Mouse (Mus musculus): ENCODE results near the gene Dnm1.
A peak's percentile ranks its signal among the peaks of the same experiment; 100 is the strongest.
"Not testable (repeated sequence)": the region's sequence is repeated elsewhere in the genome, so short reads cannot be mapped to it uniquely, and the experiment has no call there.

Dnm1 gene

DNA sequence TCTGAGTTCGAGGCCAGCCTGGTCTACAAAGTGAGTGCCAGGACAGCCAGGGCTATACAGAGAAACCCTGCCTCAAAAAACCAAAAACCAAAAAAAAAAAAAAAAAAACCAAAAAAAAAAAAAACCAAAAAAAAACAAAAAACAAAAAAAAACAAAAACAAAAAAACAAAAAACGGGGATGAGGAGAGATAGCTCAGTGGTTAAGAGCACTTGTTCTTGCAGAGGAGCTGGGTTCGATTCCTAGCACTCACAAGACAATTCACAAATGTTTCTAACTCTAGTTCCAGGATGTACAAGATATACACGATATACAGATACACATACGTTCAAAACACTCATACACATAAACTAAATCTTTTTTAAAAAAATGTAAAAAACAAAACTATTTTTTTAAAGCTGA lies 9.1 kb upstream of the Dnm1 start:
- DNase-seq (ENCODE audit: low read depth, low spot score): not testable (repeated sequence)

DNA sequence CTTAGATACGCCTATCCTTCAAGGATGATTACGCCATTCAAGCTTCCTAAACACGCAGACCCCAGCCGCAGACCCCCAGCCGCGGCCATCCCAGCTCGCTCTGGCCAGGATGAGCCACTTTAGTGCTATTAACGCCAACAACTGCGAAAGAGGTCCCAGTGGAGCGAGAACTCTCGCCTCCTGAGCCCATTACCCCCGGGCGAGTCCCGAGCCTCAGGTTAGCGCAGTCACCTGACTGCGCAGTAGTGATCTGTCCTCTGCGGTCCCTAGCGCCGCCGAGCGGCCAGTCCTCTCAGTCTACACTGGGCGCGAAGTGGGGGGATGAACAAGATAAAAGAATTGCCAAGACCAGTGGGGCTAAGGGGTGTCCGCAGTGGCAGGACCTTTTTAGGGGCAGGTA lies 8.3 kb upstream of the Dnm1 start:
- peak; percentile 66 for DNase-seq (ENCODE audit: low read depth, low spot score)

DNA sequence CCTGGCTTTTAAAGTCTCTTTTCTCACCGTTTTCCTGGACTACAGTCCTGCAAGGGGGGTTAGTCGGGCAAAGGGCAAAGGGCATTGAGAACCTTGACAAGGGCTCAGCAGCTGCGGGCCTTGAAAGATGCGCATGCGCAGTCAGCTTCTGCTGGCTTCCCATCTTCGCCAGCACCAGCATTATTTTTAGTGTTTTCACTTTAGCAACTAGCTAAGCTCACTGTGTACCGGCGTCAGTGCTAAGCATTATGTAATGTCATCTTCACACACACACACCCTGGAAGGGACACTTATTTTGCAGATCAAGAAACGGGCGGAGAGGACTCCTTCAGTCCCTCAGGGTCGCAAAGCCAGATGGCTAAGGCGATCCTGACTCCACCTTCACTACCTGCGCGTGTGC lies 7.6 kb upstream of the Dnm1 start:
- peak; percentile 71 for DNase-seq (ENCODE audit: low read depth, low spot score)

DNA sequence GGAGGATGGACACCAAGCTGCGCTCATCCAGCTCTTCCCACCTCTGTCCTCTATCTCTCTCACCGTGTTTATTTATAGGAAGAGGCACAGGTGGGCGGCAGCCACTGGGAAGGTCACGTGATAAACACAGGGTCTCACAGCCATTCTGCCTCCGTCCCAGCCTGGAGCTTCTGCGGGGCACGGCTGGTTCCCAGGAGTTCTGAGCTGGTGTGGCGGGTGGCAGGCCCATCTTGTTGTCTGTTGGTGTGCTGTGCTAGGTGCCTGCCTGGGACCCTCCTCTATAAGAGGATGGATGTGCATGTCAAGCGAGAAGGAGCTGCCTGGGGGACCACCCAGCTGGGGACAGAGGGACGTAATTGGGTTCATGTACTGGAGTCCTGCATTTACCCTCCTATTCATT lies 5.2 kb upstream of the Dnm1 start:
- no peak for DNase-seq (ENCODE audit: low read depth, low spot score)

DNA sequence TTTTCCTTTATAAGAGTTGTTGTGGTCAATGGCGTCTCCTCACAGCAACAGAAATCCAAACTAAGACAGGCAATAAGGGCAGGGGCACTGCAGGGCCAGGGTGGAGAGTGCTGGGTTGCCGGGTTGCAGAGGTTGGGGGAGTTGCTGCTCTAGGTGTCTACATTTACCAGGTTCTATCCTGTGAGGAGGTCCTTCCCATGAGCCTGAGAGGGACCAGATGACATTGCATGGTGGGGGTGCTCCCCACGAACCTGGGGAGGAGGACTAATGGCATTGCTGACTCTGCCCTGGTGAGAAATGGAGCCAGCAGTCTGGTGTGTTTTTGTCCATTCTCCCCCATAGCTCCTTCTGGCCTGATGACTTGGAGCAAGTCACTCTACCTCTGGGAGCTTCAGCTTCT lies 4.6 kb upstream of the Dnm1 start:
- no peak for DNase-seq (ENCODE audit: low read depth, low spot score)

DNA sequence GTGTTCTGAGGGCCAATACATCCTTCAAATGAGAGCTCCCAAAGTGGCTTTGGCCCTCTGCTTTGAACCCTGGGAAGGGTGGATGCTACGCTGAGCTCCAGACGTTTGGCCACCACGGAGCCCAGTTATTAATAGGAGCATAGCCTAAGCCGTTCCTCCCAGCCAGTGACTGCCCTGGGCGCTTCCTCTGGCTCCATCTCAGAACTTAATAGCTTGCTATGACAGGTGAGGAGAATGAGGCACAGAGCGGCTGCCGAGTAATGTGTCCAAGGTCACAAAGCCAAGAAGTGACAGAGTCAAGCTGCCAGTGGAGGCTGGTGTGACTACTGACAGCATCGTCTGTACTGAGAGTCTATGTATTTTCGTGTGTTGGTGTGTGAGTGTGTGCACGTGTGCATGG lies 3.1 kb upstream of the Dnm1 start:
- no peak for DNase-seq (ENCODE audit: low read depth, low spot score)

DNA sequence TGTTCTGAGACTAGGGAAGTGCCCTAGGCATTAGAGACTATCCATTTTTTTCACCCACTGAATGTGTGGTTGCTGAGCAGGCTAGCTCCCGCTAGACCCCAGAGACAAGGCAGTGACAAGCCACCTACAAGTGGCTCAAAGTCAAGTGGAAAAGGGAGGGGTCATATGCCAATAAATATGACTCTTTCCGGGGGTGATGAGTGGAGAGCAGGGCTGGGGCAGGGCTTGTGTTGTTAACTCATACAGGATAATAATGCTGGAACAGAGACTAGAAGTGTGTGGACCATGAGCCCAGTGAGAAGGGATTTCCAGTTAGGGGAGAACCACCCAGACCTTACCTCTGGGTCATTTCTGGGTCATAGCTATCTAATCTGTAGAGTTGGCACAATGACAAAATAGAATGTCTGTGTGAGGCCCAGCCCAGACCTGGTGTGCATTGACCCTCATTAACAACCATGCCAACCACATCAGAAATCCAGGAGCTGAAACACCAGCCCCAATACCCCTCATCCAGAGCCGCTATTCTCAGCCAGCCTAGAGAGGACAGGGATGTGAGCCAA lies 1.3 kb upstream of the Dnm1 start:
- no peak for DNase-seq (ENCODE audit: low read depth, low spot score)

DNA sequence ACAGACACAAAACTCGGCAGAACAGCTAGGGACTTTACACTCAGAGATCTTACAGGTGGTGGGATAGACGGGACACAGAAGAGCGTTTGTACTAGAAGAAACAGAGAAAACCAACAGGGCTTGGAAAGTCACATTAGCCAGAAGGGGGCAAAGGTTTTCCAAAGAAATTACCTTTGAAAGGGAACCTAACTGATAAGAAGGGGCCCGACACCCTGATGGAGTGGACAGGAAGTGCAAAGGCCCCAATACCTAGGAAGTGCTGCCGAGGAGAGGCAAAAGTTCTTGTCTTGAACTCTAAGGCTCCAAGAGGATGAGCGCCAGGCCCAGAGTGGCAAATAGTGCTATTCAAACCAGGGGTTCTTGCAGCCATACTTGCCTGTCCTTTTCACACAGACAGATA lies 698 bp upstream of the Dnm1 start:
- DNase-seq (ENCODE audit: low read depth, low spot score): no peak

DNA sequence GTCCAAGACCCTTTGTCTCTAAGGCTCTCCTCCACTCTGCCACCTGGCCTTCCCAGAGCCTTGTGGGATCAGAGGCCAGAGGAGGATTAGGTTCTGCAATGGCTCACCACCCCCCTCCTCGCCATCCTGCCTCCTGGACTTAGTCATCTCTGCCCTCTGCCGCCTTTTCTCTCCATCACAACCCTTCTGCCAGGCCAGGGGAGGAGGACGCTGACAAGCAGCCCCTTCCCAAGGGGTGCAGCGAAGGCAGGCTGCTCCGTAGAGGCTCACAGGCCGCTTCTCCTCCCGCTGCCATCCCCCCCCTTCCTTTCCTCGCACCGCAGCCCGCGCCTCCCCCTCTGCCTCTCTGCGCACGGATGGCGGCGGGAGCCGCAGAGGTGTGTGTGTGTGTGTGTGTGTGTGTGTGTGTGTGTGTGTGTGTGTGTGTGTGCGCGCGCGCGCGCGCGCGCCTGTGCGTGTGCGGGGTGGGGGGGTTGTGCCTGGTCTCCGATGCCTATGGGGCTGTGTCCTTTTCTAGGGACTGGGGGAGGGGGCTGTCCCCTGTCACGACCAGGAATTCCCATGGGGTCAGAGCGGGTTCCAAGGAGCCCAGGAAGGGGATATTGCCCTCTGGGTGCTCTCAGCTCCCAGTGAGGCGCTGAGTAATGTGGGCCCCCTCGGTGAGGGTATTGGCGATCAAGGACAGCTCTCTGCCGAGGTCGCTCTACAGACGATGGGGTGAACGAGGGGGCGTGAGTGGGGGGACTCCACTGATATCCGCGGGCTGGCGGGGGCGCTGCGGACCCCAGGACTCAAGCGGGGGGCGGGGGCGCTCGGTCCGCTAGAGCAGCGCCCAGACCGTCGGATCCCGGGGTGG lies 759 bp downstream of the Dnm1 start, which contains the start of gene Ciz1:
Gene Ciz1 (plus strand): TSS at position 177 of the 856 bp plus-strand sequence.
- DNase-seq (ENCODE audit: low read depth, low spot score): peak; percentile 32

DNA sequence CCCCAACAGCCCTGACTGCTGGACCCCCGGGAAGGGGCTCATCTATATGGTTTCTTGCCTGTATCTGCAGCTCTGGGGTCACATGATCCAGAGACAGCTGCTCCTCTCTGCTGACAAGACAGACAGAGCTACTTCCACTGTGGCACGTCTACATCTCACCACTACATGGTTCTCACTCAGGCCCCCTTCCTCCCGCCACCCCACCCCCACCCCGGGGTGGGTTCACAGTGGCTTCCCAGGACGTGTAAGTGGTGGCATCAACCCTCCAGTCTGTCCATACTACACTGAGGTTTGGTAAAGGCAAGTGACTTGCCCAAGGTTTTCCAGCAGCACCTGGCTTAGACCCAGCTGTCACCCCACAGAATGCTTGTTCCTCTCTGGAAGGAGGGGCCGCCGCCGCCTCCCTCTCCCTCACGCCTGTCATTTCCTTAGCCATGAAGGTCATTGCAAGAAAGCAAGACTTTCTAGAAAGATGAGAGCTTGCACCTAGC lies 1.6 kb downstream of the Dnm1 start:
- no peak for DNase-seq (ENCODE audit: low read depth, low spot score)

DNA sequence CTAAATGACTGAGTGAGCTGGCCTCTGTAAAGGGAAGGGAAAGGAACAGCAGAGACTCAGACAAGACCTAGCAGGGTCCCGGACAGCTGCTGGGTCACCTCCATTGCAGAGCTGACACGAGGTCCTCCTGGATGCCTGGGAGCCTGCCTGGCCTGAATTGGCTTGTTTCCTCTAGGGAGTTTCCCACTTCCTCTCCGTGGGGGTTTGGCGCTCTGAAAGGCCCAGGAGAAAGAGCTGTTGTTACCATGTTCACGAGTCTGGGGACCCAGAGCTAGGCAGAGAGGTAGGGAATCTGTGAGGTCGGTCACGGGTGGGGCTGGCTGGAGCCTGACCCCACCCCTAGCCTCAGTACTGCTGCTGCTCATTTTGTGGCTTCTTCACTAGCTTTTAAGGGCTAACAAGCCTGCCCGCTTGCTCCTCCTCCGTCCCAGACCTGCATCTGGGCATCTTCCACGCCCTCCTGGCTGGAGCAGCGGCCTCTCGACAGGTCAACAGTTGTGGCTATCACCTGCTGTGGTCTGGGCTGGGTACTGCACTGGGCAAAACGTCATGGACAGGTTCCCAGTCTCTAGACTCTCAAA lies 2.6 kb downstream of the Dnm1 start:
- peak; percentile 65 for DNase-seq (ENCODE audit: low read depth, low spot score)

DNA sequence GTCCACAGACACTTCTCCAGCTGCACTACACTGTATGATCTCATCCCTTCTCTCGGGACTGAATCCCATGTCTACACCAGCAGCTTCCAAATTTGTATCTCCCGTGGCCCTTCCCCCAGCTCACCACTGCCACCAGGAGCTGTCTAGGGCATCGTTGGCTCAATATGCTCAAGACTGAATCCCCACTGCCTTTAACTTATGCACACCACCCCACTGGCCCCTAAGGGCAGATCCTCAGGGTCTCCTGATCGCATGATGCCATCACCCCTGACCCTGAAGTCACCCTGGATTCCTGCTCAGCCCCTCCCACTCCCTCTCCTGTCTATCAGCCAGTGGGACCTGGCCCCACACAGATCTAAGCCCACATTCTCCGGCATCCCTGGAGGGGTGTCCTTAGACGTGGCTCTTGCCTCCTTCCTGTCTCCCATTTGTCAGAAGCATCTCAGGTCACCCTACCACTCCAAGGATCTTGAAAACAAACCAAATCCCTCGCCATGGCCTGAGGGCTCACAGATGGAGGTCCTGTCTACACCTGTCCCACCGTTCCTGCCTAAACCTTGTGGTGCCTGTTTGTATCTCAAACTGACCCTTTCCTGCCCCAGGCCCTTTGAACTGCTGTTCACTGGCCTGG lies 3.4 kb downstream of the Dnm1 start:
- no peak for DNase-seq (ENCODE audit: low read depth, low spot score)

DNA sequence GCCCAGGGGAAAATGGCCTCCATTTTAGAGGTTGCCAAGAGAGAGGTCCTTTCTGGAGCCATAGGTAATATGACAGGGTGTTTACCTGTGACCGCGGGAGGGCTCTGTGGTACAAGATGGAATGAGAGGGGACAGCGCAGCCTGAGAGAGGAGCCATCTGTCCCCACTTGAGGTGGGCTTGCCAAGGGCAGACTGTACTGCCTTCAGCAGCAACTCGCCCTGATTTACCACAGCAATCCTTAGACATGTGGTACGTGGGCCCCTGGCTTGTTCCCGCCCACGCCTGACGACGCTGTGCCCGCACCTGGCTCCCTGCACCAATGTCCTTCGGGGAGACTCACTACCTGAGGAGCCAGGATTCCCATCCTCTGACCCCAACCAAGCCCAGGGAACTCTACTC lies 4.8 kb downstream of the Dnm1 start:
- no peak for DNase-seq (ENCODE audit: low read depth, low spot score)

DNA sequence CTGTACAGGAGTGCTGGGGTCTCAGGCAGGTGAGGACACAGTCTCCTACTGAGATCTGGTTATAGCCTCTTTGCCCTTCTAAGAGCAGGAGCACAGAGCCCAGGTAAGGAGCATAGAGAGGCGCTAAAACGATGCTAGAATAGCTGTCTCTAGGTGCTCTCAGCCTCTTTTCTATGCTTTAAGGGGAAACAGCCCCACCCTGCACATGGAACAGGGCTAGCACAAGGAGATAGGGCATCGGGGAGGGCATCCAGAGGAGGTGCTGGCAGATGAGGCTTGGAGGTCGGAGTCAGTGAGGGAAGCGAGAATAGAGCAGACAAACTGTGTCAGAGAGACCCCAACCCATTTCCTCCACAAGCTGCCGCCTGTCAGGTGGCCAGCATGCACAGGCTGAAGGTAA lies 6.1 kb downstream of the Dnm1 start:
- no peak for DNase-seq (ENCODE audit: low read depth, low spot score)

DNA sequence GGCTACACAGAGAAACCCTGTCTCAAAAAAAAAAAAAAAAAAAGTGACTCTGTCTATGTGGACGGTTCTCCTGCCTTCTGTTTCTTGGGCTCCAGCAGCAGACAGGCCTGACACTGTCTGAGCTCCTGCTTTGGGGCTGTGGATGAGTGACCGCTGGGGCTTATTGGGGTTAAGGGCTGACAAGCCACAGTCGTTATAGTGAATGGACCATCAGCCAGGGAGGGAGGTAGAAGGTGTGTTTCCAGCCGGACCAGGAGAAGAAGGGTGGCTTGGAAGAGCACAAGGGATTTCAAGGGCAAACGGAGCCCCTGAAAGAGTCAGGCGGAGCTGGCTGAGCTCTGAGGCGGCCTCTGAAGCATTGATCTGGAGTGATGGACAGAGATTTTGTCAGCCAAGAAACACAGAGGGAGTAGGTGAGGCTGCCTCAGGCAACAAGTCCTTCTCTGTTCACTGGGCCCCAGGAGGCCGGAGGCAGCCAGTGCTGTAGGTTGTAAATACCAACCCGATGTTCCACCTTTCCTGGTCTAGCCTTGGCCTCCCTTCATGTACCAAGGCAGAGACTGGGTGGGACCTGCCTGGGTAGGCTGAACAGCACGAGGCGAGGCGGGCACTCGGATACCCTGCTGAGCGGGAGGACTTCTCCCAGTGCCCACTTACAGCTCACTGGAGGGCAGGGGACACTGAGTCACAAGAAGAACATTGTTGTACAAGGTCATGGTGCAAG lies 8.4 kb downstream of the Dnm1 start:
- no peak for DNase-seq (ENCODE audit: low read depth, low spot score)

DNA sequence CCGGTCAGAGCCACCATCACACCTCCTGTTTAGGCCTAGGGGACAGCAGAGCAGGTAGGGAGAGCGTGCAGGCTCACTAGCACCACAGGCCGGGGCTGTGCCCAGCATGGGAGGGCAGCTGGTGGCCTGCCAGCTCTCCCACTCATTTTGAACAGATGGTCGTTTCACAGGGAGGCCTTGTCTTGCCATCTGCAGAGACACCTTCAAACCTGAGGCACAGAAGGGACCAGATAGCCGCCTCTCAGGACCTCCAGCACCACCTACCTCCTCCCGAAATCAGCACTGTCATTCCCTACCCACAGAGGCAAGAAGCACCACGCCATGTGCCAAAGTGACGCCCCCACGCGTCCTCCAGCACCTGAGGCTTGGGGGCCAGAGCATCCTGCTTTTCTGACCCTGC lies 9.1 kb downstream of the Dnm1 start:
- DNase-seq (ENCODE audit: low read depth, low spot score): no peak

DNA sequence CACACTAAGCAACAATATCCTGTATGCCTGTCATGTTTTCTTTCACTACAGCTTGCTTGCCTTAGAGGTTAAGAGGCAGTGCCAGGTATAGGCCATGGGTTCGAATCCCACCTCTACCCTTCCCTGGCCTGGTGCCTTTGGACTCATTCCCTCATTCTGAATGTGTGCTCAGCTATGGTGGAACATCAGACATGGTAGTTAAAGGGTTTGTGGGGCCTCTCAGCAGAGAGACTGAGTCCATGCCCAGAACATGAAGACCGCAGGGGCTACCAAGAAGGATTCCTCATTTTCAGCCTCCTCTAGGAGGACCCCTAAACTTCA lies 9.8 kb downstream of the Dnm1 start:
- no peak for DNase-seq (ENCODE audit: low read depth, low spot score)

DNA sequence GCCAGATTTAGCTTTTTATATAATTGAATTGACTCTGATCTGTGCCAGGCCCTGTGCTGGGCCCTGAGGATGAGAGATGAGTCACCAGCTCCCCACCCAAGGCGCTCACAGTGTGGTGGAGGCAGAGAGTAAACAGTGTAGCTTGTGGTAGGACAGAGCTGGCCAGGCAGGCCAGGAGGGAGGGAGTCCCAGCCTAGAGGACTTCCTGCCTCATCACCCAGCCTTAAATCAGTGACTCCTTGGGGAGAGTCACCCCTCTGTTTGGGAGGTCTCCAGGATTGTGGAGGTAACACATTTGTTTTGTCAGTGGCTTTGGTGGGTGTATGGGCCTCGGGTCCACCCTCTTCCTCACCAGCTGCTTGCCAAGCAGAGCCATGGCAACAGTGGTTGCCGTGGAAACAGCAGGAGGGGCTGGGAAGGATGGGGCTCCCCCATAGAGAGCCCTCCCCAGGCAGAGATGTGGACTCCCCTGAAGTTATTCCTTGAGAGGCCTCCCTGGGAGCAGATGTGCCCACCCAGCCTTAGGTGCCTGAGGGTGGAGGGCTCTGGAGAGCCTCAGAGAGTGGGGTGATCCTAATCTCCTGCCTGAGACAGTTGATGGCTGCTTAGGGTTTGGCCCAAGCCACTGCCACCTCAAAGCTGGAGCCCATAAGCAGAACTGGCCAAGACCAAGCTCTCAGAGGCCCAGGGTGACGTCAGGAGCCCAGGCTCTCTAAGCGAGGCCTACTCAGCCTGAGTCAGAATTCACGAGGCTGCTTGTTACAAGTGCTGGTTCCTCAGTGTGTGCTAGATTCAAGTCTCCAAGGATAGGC lies 10.4 kb downstream of the Dnm1 start:
- DNase-seq (ENCODE audit: low read depth, low spot score): no peak

DNA sequence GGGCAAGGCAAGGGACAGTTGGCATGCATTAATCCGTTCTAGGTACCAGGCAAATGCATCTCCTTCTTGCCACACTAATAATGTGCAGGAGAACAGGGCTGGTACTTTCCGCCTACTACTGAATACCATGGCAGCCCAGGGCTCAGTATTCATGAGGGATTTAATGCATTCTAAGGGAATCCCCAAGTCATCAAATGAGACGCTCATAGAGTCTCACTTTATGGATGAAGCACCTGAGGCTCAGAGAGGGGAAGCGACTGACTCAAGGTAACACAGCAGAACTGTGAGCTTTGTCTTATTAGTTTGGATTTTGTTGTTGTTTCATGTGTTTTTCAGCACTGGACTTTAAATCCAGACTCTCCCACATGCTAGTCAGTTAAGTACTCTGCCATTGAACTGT lies 11.1 kb downstream of the Dnm1 start:
- no peak for DNase-seq (ENCODE audit: low read depth, low spot score)

DNA sequence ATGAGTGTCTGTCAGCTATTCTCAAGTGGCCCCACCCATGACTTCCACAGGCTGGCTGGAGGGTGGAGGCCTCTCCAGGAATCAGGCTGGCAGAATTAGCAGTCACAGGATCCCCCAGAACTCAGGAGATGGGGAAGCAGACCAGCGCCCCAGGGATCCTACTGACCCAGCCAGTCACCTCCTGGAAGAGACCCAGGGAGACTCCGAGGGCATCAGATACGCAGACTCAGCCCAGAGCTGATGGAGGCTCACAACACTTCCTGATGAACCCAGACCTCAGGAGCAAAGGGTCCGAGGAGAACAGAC lies 11.6 kb downstream of the Dnm1 start:
- DNase-seq (ENCODE audit: low read depth, low spot score): no peak

Measured in ZHBTc4 (cell line).